Mouse (Mus musculus): ENCODE measurements at regions not wholly inside any gene's neighbourhood (a gene's known extent, or its start where the extent isn't known, plus 50 kb on each side); places are given as distances from the start of the nearest gene placed in this dataset.

- TF ChIP-seq CTCF (IDR thresholded peaks at IDR 0.05; ENCODE audit: low read depth): no peak
- no peak for TF ChIP-seq EP300 (IDR thresholded peaks at IDR 0.05; ENCODE audit: low read depth)
Measured at GRCm38 (mm10) chr9:76692976-76693375, 126.1 kb upstream of the Fam83b start.

All from liver, embryonic 14.5 days (tissue).